Mouse (Mus musculus): Measurements from ENCODE around the gene Car8. TPM values are rescaled to one million over a fixed set of nuclear protein-coding genes. Genes with fewer than 3 reads are reported as not detected.
"Not testable (repeated sequence)": the region's sequence is repeated elsewhere in the genome, so short reads cannot be mapped to it uniquely, and the experiment has no call there.

Car8 gene
- polyA plus RNA-seq, 1 experiment from 2014 or later = 5.8 TPM

GRCm38 (mm10) chr4:8098084-8098483 is 140.8 kb downstream of the Car8 start:
- H3K4me1 ChIP-seq (replicated peaks; ENCODE audit: control insufficient read depth, insufficient read depth, low read length) = 0 out of 2 replicates have a peak, but pooled peaks cover 8% of the 10 kb centered on the region
- H3K27ac ChIP-seq = no peak overlapping the region
- DNase-seq (ENCODE audit: low spot score) (no peak), ATAC-seq (ENCODE audit: low FRiP score) (no peak)
- H3K27me3 ChIP-seq (ENCODE audit: control insufficient read depth, insufficient read depth, low read length) = no peaks in the 10 kb centered on the region
- no peak overlapping the region for H3K4me3 ChIP-seq (replicated peaks; ENCODE audit: low read length)
- H3K36me3 ChIP-seq (replicated peaks; ENCODE audit: control insufficient read depth, insufficient read depth) = no peaks in the 10 kb centered on the region
- no peak overlapping the region for H3K9ac ChIP-seq
- no peaks in the 10 kb centered on the region for H3K9me3 ChIP-seq (ENCODE audit: control insufficient read depth, low read length)
- H3K4me2 ChIP-seq (replicated peaks) = no peak overlapping the region
- 22% methylated on average over 4 of the region's 4 CpGs for WGBS

- Histone ChIP-seq H3K4me3 (replicated peaks; ENCODE audit: low read length) (no peak overlapping the region), H3K4me1 (replicated peaks; ENCODE audit: control insufficient read depth, insufficient read depth, low read length) (0 out of 2 replicates have a peak, but pooled peaks cover 8% of the 10 kb centered on the region), H3K9me3 (ENCODE audit: control insufficient read depth, low read length) (no peaks in the 10 kb centered on the region), H3K4me2 (replicated peaks) (no peak overlapping the region), H3K9ac (no peak overlapping the region), H3K27ac (no peak overlapping the region), H3K27me3 (ENCODE audit: control insufficient read depth, insufficient read depth, low read length) (no peaks in the 10 kb centered on the region), H3K36me3 (replicated peaks; ENCODE audit: control insufficient read depth, insufficient read depth) (no peaks in the 10 kb centered on the region)
- WGBS = 33% methylated on average over 3 of the region's 3 CpGs
- DNase-seq (ENCODE audit: low spot score) = no peak
- ATAC-seq (ENCODE audit: low FRiP score) = no peak
These were observed 141.2 kb downstream of the Car8 start for GRCm38 (mm10) chr4:8097683-8098082.

GRCm38 (mm10) chr4:8093566-8093965 is 145.3 kb downstream of the Car8 start:
- H3K4me1 ChIP-seq (replicated peaks; ENCODE audit: control insufficient read depth, insufficient read depth, low read length); H3K9me3 ChIP-seq (ENCODE audit: control insufficient read depth, low read length); DNase-seq (ENCODE audit: low spot score); H3K36me3 ChIP-seq (replicated peaks; ENCODE audit: control insufficient read depth, insufficient read depth); H3K9ac ChIP-seq; H3K4me2 ChIP-seq (replicated peaks); H3K27me3 ChIP-seq (ENCODE audit: control insufficient read depth, insufficient read depth, low read length); H3K27ac ChIP-seq; ATAC-seq (ENCODE audit: low FRiP score); H3K4me3 ChIP-seq (replicated peaks; ENCODE audit: low read length): not testable (repeated sequence)
- 53% methylated on average over 3 of the region's 3 CpGs for WGBS

Small RNA genes within 50 kb of the gene (microRNA-seq; reads per million reads assigned to microRNA genes)
- not detected for gene Gm25355
